Mouse (Mus musculus) kidney, embryonic 16.5 days (tissue): Measurements from ENCODE around the gene Iqck. TPM values are rescaled to one million over a fixed set of nuclear protein-coding genes. Genes with fewer than 3 reads are reported as not detected.

Experiments used
- ATAC-seq: fragments of 200-750 bp; cut with Nextera tagmentation; 2 replicates; pipeline ENCODE4 v1.8.0; 2017; ENCODE audit warnings: moderate TSS enrichment; ENCODE audit not compliant: low FRiP score, low TSS enrichment
- H3K27ac ChIP-seq: fragments of 300-500 bp; sonication (generic); 2 replicates; pipeline ENCODE4 v1.5.1; 2014; ENCODE audit warnings: low read length
- H3K27me3 ChIP-seq: fragments of 300-500 bp; sonication (generic); 2 replicates; pipeline ENCODE4 v1.6.1; 2014; ENCODE audit warnings: low read length, control low read depth, mixed read lengths; ENCODE audit not compliant: insufficient read depth
- H3K36me3 ChIP-seq: fragments of 300-500 bp; sonication (generic); 2 replicates; pipeline ENCODE4 v1.6.1; 2014; ENCODE audit warnings: low read length, control low read depth, mixed read lengths; ENCODE audit not compliant: insufficient read depth
- H3K4me1 ChIP-seq: fragments of 300-500 bp; sonication (generic); 2 replicates; pipeline ENCODE4 v1.6.1; 2014; ENCODE audit warnings: low read length, control low read depth, mixed read lengths; ENCODE audit not compliant: insufficient read depth
- H3K4me2 ChIP-seq: fragments of 300-500 bp; sonication (generic); replicated peaks from 2 replicates; pipeline ENCODE4 v1.6.1; 2014; ENCODE audit warnings: low read depth, low read length
- H3K4me3 ChIP-seq: fragments of 300-500 bp; sonication (generic); 2 replicates; pipeline ENCODE4 v1.5.1; 2014; ENCODE audit warnings: mild to moderate bottlenecking, low read length
- H3K9ac ChIP-seq: fragments of 300-500 bp; sonication (generic); replicated peaks from 2 replicates; pipeline ENCODE4 v1.6.1; 2014; ENCODE audit warnings: low read length
- H3K9me3 ChIP-seq: fragments of 300-500 bp; sonication (generic); 2 replicates; pipeline ENCODE4 v1.6.1; 2016; ENCODE audit warnings: low read length, control low read depth
- WGBS: fragments of 180-500 bp; shearing (Covaris S2); extraction: QIAGEN DNeasy Blood & Tissue Kit; methylation state at CpG from one replicate; pipeline ENCODE4 v1.1.7; 2014; 5-methylcytosine and 5-hydroxymethylcytosine counted together
- polyA plus RNA-seq: library from polyadenylated mRNA; unstranded; fragments of >200 nt; fragmentation: Nextera tagmentation; extraction: Ambion mirVana; gene quantifications from 2 replicates; pipeline ENCODE4 v1.2.1, GENCODE M21; 2015

The Iqck gene
- 3.0 and 3.1 TPM in 2 replicates for polyA plus RNA-seq

DNA sequence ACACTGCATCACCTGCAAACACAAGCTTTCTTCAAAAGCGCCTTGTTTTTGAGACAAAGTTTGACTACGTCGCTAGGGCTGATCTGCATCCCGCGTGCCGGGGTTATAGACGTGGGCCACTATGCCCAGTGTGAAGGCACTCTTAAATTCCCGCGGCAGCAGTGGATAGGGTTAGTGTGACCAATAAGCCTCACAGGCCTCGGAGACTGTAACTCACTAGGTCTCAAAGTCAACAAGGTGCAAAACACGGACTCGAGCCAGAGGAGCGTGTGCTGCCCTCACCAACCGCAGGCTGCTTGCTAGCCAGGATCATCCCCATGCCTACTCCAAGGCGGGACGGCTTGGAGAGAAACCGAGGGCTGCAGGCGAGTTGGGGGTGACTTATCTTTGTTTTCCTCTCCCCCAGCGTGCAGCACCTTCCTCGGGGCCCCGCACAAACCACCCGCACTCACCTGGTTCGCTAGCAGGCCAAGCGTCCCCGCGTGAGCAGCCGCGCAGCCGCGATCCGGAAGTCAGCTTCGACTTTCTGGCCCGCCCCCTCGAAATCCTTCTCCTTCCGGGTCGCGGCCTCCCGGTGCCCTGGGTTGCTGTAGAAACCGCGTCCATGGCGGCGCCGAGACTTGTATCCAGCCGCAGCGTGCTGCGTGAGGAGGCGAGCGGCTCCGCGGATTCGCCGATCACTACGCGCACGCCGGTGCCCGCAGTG lies at the start of gene Iqck:
Gene Iqck, plus strand, starts transcription at position 582 of the 706 bp plus-strand sequence.
- Histone ChIP-seq H3K9me3 (no peaks in the 10 kb centered on the region), H3K4me1 (peaks cover 13% of the 10 kb centered on the region; the same call in 1 of the 2 replicates), H3K27me3 (no peaks in the 10 kb centered on the region), H3K9ac (peak within 1 kb of the TSS; percentile 74), H3K4me2 (peak within 1 kb of the TSS; percentile 63), H3K4me3 (peak within 1 kb of the TSS; percentile 87), H3K36me3 (peaks cover 21% of the 10 kb centered on the region), H3K27ac (peak within 1 kb of the TSS; percentile 74)
- ATAC-seq: peak; percentile 97
- under 1% methylated on average over 57 of the region's 57 CpGs for WGBS

DNA sequence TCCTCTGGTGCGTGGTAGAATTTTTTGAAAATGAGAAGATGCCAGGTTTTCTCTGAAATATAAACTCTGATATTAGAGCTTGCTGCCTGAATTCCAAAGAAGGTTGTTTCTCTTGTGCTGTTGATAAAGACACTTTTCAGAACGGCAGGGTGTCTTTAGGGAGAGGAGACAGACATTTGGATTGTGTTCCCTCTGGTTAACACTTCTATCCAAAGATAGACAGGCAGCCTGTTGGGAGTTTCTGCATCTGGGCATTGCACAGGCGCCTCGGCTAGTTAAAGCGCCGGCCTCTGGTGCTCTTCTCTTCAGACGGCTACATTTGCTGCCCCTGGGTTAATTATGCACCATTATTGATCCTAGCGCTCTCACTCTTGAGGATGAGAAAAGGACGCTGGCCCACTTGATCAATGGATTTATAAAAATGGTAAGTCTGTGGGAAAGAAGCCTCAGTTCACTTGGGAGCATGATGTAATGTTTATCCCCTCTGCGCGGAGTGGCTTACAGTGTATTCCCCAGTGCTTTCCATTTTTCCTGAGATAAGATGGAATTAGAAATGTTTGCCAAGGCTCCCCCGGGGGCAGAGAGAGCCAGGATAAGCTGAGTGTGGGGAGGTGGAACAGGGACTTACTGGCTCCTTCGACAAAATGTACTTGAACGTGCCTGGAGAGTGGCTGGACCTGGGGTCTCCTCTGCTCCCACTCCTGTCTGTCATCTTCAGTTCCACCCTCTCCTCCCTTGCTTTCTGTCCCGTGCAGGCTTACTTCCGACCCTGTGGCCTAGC lies 48.7 kb upstream of the Iqck start:
- 63% methylated on average over 16 of the region's 16 CpGs for WGBS
- no peak for ATAC-seq
- Histone ChIP-seq H3K36me3 (peaks cover 26% of the 10 kb centered on the region), H3K4me3 (no peak overlapping the region), H3K4me2 (no peak overlapping the region), H3K27me3 (no peaks in the 10 kb centered on the region), H3K27ac (peak overlapping the region; percentile 57), H3K9ac (no peak overlapping the region), H3K9me3 (no peaks in the 10 kb centered on the region), H3K4me1 (peaks cover 11% of the 10 kb centered on the region; the same call in 1 of the 2 replicates)

DNA sequence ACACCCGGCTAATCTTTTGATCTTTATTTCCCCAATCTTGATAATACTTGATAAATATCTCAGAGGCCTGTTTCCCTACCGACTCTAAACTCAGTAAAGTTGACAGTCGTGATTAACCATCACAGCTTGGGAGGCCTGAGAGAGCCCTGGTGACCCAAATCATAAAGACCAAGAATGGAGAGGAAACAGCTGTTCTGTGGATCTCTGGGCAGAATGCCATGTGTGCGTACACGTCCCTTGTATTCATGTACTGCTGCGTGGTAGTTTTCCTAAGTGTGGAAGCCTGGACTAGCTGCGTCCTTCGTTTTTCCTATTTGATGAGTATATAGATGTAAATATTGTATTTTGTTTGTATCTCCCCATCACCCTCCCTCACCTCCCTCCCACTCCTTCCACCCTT lies 47.7 kb upstream of the Iqck start:
- H3K9me3 ChIP-seq: no peaks in the 10 kb centered on the region
- no peak overlapping the region for H3K27ac ChIP-seq
- peak; percentile 85 for ATAC-seq

DNA sequence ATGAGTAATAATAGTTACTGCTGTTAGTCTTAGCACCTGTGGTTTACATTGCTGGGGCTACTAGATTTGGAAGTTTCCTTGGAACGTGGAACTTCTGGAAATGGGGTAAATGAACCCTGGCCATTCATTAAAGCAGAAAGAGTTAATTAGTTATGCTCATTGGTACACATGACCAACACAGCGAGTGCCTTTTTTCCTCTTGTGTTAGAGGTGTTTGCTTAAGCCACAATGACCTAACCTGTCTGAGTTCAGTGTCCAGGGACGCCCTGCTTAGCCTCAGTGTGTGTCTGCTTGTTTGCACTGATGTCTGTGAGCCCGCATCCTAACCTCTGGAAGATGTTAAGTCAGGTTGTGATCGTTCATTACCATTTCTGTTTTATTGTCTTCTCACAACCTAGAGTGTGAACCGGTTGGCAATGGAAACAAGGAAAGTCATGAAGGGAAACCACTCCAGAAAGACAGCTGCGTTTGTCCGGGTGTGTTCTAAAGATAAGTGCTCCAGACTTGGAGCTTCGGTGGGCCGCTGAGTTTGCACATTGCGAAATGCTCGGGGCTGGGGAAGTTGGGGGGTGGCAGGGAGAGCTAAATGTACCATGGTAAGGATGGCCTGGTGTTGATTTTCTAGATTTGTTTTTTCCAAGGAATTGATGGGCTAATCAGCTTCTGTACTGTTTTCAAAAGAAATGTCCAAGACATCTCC lies 44.0 kb upstream of the Iqck start:
- WGBS: 80% methylated on average over 12 of the region's 12 CpGs
- ATAC-seq: no peak
- no peaks in the 10 kb centered on the region for H3K9me3 ChIP-seq

More for the DNA sequence above, 47.7 kb upstream of the Iqck start:
- 45% methylated on average over 8 of the region's 8 CpGs for WGBS
- Histone ChIP-seq H3K4me1 (peaks cover 11% of the 10 kb centered on the region; the same call in 1 of the 2 replicates), H3K9ac (no peak overlapping the region), H3K4me3 (no peak overlapping the region), H3K4me2 (no peak overlapping the region), H3K27me3 (no peaks in the 10 kb centered on the region), H3K36me3 (peaks cover 18% of the 10 kb centered on the region)

DNA sequence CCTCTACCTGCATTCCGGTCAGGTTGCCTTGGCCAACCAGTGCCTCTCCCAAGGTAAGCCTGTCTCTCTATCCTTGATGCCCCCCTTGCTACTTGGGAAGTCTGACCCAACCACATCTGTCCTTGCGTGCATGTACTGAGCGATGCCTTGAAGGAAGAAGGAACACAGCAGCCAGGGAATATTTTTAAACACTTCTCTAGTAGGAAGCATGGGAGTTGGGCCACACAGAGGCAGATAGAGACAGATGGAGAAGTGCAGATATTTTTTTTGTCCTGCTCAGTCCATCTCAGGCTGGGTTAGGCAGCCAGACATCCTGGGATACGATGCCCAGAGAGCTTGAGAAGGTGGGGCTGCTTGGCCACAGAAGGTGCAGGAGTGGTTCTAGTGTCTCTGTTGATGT lies 42.0 kb upstream of the Iqck start:
- Histone ChIP-seq H3K27ac (no peak overlapping the region), H3K9me3 (no peaks in the 10 kb centered on the region), H3K4me2 (no peak overlapping the region), H3K36me3 (peaks cover 14% of the 10 kb centered on the region), H3K27me3 (no peaks in the 10 kb centered on the region), H3K4me1 (no peaks in the 10 kb centered on the region), H3K9ac (no peak overlapping the region), H3K4me3 (no peak overlapping the region)
- no peak for ATAC-seq
- 96% methylated on average over 4 of the region's 4 CpGs for WGBS

More for the DNA sequence above, 44.0 kb upstream of the Iqck start:
- Histone ChIP-seq H3K27me3 (no peaks in the 10 kb centered on the region), H3K9ac (no peak overlapping the region), H3K36me3 (peaks cover 13% of the 10 kb centered on the region), H3K4me3 (no peak overlapping the region), H3K4me2 (no peak overlapping the region), H3K27ac (no peak overlapping the region), H3K4me1 (peaks cover 11% of the 10 kb centered on the region; the same call in 1 of the 2 replicates)

DNA sequence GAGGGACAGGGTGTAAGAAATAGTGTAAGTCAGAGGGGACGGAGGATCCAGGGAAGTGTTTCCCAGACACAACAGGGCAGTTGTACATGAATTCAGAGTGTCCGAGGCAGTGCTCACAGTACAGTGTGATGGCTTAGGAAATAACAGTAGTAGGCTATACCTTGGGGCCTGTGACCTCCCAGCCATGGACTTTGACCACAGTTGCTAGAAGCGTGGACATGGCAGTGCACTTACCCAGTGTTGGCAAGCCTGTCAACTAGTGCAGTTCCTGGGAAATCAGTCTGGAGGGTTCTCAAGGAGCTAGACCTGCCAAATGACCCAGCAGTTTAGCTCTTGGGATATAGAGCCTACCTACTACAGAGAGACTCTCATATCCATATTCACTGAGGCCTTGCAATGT lies 39.3 kb upstream of the Iqck start:
- Histone ChIP-seq H3K27me3 (no peaks in the 10 kb centered on the region), H3K4me2 (no peak overlapping the region), H3K4me3 (no peak overlapping the region), H3K36me3 (peaks cover 7% of the 10 kb centered on the region), H3K27ac (no peak overlapping the region), H3K9ac (no peak overlapping the region), H3K4me1 (no peaks in the 10 kb centered on the region), H3K9me3 (no peaks in the 10 kb centered on the region)
- WGBS: 89% methylated on average over 3 of the region's 3 CpGs
- no peak for ATAC-seq

DNA sequence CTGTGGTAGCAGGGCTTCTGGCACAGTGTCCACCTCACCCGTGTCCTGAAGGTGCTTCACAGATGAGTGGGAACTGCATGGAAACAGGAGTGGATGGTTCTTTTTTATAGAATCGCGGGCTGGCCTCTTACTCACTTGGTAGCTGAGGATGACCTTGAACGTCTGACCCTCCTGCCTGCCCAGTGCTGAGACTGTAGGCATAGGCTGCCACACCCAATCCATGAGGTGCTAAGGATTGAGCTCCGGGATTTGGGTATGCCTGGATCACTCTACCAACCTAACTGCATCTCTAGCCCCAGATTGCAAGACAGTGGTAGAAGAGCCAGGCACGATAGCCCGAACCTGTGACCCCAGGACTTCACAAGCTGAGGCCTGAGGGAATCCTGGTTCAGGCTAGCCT lies 37.8 kb upstream of the Iqck start:
- Histone ChIP-seq H3K9ac (0 out of 2 replicates have a peak overlapping the region, but pooled peaks have one; percentile 6), H3K4me2 (no peak overlapping the region), H3K27me3 (no peaks in the 10 kb centered on the region), H3K4me3 (no peak overlapping the region), H3K9me3 (no peaks in the 10 kb centered on the region), H3K36me3 (peaks cover 7% of the 10 kb centered on the region), H3K4me1 (no peaks in the 10 kb centered on the region), H3K27ac (no peak overlapping the region)
- WGBS: 87% methylated on average over 7 of the region's 7 CpGs
- 0 out of 2 replicates have a peak, but pooled peaks have one; percentile 31 for ATAC-seq

DNA sequence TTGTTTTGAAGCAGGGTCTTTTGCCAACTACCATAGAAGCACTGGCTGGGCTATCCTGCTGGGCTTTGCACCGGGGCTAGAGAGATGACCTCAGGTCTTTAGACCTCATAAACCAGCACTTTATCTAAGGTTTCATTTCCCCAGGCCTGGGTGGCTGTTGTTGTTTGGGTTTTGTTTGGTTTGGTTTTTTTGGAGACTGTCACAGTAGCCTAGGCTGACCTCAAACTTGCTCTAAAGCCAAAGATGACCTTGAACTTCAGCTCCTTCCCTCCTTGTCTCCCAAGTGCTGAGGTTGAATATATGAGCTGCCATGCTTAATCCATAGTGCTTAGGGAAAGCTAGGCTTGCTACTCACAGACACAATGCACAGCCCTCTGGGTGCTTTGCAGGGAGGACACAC lies 35.9 kb upstream of the Iqck start:
- 41% methylated on average over 1 of the region's 1 CpGs for WGBS

DNA sequence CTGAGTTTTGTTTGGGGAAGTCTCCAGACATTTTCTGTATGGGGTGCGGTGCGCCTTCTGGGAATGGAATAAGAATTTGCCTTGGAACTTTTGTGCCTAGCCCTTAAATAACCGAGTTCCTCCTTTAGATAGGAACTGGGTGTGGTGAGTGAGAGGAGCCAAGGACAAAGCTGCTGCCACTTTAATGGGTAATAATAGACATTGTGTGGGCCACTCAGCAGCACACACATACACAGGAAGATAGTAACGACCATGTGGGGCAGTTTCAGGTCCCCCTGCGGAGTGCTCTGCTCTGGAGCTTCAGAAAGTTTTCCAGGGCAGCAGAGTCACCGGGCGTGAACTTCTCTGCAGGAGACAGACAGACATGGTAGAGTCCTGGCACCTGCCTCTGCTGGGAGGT lies 34.2 kb upstream of the Iqck start:
- no peak overlapping the region for H3K27ac ChIP-seq
- H3K27me3 ChIP-seq: no peaks in the 10 kb centered on the region
- peaks cover 7% of the 10 kb centered on the region for H3K36me3 ChIP-seq
- H3K4me1 ChIP-seq: no peaks in the 10 kb centered on the region
- H3K4me3 ChIP-seq: no peak overlapping the region
- no peak overlapping the region for H3K4me2 ChIP-seq
- H3K9me3 ChIP-seq: no peaks in the 10 kb centered on the region
- WGBS: 57% methylated on average over 7 of the region's 7 CpGs
- ATAC-seq: no peak
- no peak overlapping the region for H3K9ac ChIP-seq

More for the DNA sequence above, 35.9 kb upstream of the Iqck start:
- no peak overlapping the region for H3K4me2 ChIP-seq
- no peaks in the 10 kb centered on the region for H3K9me3 ChIP-seq
- no peak overlapping the region for H3K9ac ChIP-seq
- no peak for ATAC-seq
- H3K27ac ChIP-seq: no peak overlapping the region
- H3K27me3 ChIP-seq: no peaks in the 10 kb centered on the region
- H3K4me1 ChIP-seq: no peaks in the 10 kb centered on the region
- H3K36me3 ChIP-seq: peaks cover 3% of the 10 kb centered on the region
- H3K4me3 ChIP-seq: no peak overlapping the region
